Mouse (Mus musculus) gastrocnemius, postnatal 36 days (tissue): ENCODE results near the gene Tppp. TPM values are rescaled to one million over a fixed set of nuclear protein-coding genes. Genes with fewer than 3 reads are reported as not detected.

Experiments used
- total RNA-seq, 2 experiments: library from RNA; stranded (reverse); gene quantifications; 2 replicates each; pipeline ENCODE4 v1.2.3; 2021

Tppp gene
- total RNA-seq, 2 experiments from 2014 or later, result 4.5 to 4.7 TPM

Other genes starting within 250 kb of the Tppp start
- gene Nkd2, start 161.8 kb upstream of the Tppp start, total RNA-seq, result 1 to 10 TPM; 1.1 to 1.6 TPM
- under 1 TPM in 1 of 2 experiments, not detected in 1; 0.13 TPM for gene Trip13, start 71.6 kb upstream of the Tppp start, total RNA-seq
- 10 to 100 TPM in 1 of 2 experiments, 1 to 10 TPM in 1; 8.3 to 11.0 TPM for gene Brd9, start 71.6 kb upstream of the Tppp start, total RNA-seq
- not detected for gene Zdhhc11, start 45.6 kb upstream of the Tppp start, total RNA-seq
- under 1 TPM; 0.15 to 0.66 TPM for gene Cep72, start 52.9 kb downstream of the Tppp start, total RNA-seq
- gene Slc9a3, start 112.0 kb downstream of the Tppp start, total RNA-seq, result under 1 TPM; 0.54 to 0.56 TPM
- gene Exoc3, start 199.3 kb downstream of the Tppp start, total RNA-seq, result 10 to 100 TPM; 27.7 to 29.6 TPM